Mouse (Mus musculus): Measurements from ENCODE around the gene Trabd2b.

- TF ChIP-seq ZC3H11A (IDR thresholded peaks at IDR 0.05; ENCODE audit: borderline replicate concordance, low read depth, low read length) (no peak), ZNF384 (IDR thresholded peaks at IDR 0.05; ENCODE audit: low read depth, low read length) (no peak)
Measured at GRCm38 (mm10) chr4:114485996-114486395, 79.5 kb downstream of the Trabd2b start.

All from ES-E14 (cell line).